Mouse (Mus musculus) embryonic facial prominence, embryonic 13.5 days (tissue): ENCODE measurements around the gene Higd1b. TPM values are rescaled to one million over a fixed set of nuclear protein-coding genes. Genes with fewer than 3 reads are reported as not detected.

ENCODE experiments used
- ATAC-seq: fragments of 200-750 bp; cut with Nextera tagmentation; 2 replicates; pipeline ENCODE4 v1.8.0; 2017; ENCODE audit warnings: low read depth; ENCODE audit not compliant: insufficient number of reproducible peaks, insufficient read depth, low FRiP score, low TSS enrichment
- H3K27ac ChIP-seq: fragments of 300-500 bp; sonication (generic); 2 replicates; pipeline ENCODE4 v1.5.1; 2015; ENCODE audit warnings: moderate library complexity, mild to moderate bottlenecking, inconsistent platforms
- H3K27me3 ChIP-seq: fragments of 300-500 bp; sonication (generic); 2 replicates; pipeline ENCODE4 v1.6.1; 2015; ENCODE audit warnings: mild to moderate bottlenecking, inconsistent platforms
- H3K36me3 ChIP-seq: fragments of 300-500 bp; sonication (generic); 2 replicates; pipeline ENCODE4 v1.6.1; 2015; ENCODE audit warnings: mild to moderate bottlenecking, inconsistent platforms
- H3K4me1 ChIP-seq: fragments of 300-500 bp; sonication (generic); 2 replicates; pipeline ENCODE4 v1.6.1; 2015; ENCODE audit warnings: inconsistent platforms
- H3K4me2 ChIP-seq: fragments of 300-500 bp; sonication (generic); 2 replicates; pipeline ENCODE4 v1.6.1; 2015; ENCODE audit warnings: moderate library complexity, mild to moderate bottlenecking, inconsistent platforms
- H3K4me3 ChIP-seq: fragments of 300-500 bp; sonication (generic); 2 replicates; pipeline ENCODE4 v1.5.1; 2015; ENCODE audit warnings: mild to moderate bottlenecking, inconsistent platforms
- H3K9ac ChIP-seq: fragments of 300-500 bp; sonication (generic); 2 replicates; pipeline ENCODE4 v1.6.1; 2015; ENCODE audit warnings: mild to moderate bottlenecking, inconsistent platforms
- H3K9me3 ChIP-seq: fragments of 300-500 bp; sonication (generic); 2 replicates; pipeline ENCODE4 v1.6.1; 2016; ENCODE audit warnings: inconsistent platforms
- WGBS: fragments of 180-500 bp; shearing (Covaris S2); methylation state at CpG from one replicate; pipeline ENCODE4 v1.1.7; 2015; ENCODE audit warnings: mixed read lengths; 5-methylcytosine and 5-hydroxymethylcytosine counted together
- polyA plus RNA-seq: library from polyadenylated mRNA; unstranded; fragments of >200 nt; fragmentation: Nextera tagmentation; extraction: Ambion mirVana; gene quantifications from 2 replicates; pipeline ENCODE4 v1.2.1, GENCODE M21; 2015

Gene Higd1b
- not detected in 2 replicates for polyA plus RNA-seq

- peaks cover 5% of the 10 kb centered on the region; the same call in 1 of the 2 replicates for H3K4me1 ChIP-seq
- H3K4me2 ChIP-seq, result no peak within 1 kb of the TSS
- H3K9me3 ChIP-seq, result no peaks in the 10 kb centered on the region
- WGBS, result 80% methylated on average over 4 of the region's 4 CpGs
- H3K36me3 ChIP-seq, result peaks cover 44% of the 10 kb centered on the region
- no peak within 1 kb of the TSS for H3K27ac ChIP-seq
- H3K4me3 ChIP-seq, result no peak within 1 kb of the TSS
- H3K27me3 ChIP-seq, result no peaks in the 10 kb centered on the region
- no peak within 1 kb of the TSS for H3K9ac ChIP-seq
- ATAC-seq, result no peak
Measured at GRCm38 (mm10) chr11:102835549-102835948, at the start of gene Higd1b. Gene Higd1b, plus strand, starts transcription at chr11:102835849.

- Histone ChIP-seq H3K27me3 (no peaks in the 10 kb centered on the region; the same call in 1 of the 2 replicates), H3K4me3 (no peak overlapping the region), H3K4me1 (peaks cover 12% of the 10 kb centered on the region), H3K9me3 (no peaks in the 10 kb centered on the region), H3K27ac (no peak overlapping the region), H3K9ac (no peak overlapping the region), H3K36me3 (no peaks in the 10 kb centered on the region), H3K4me2 (no peak overlapping the region)
- WGBS, result 65% methylated on average over 5 of the region's 5 CpGs
- ATAC-seq, result no peak
Measured at GRCm38 (mm10) chr11:102787688-102788177, 47.9 kb upstream of the Higd1b start.

GRCm38 (mm10) chr11:102791682-102792445, 43.8 kb upstream of the Higd1b start:
- peaks cover 13% of the 10 kb centered on the region for H3K36me3 ChIP-seq
- no peak overlapping the region for H3K9ac ChIP-seq
- H3K27me3 ChIP-seq, result no peaks in the 10 kb centered on the region
- H3K9me3 ChIP-seq, result no peaks in the 10 kb centered on the region
- H3K4me2 ChIP-seq, result no peak overlapping the region
- WGBS, result 54% methylated on average over 14 of the region's 14 CpGs
- H3K4me1 ChIP-seq, result peaks cover 15% of the 10 kb centered on the region
- no peak overlapping the region for H3K4me3 ChIP-seq
- no peak for ATAC-seq
- H3K27ac ChIP-seq, result no peak overlapping the region

- Histone ChIP-seq H3K4me1 (peaks cover 15% of the 10 kb centered on the region), H3K4me3 (no peak overlapping the region), H3K9ac (no peak overlapping the region), H3K27me3 (no peaks in the 10 kb centered on the region), H3K9me3 (no peaks in the 10 kb centered on the region), H3K4me2 (no peak overlapping the region), H3K27ac (no peak overlapping the region), H3K36me3 (peaks cover 34% of the 10 kb centered on the region)
- ATAC-seq, result no peak
- 70% methylated on average over 8 of the region's 8 CpGs for WGBS
Measured at GRCm38 (mm10) chr11:102794157-102794556, 41.5 kb upstream of the Higd1b start.

GRCm38 (mm10) chr11:102803453-102803852, 32.2 kb upstream of the Higd1b start:
- WGBS, result 88% methylated on average over 5 of the region's 5 CpGs
- no peak overlapping the region for H3K27ac ChIP-seq
- no peak for ATAC-seq
- no peaks in the 10 kb centered on the region for H3K9me3 ChIP-seq
- no peaks in the 10 kb centered on the region for H3K27me3 ChIP-seq
- no peak overlapping the region for H3K9ac ChIP-seq
- H3K4me1 ChIP-seq, result peaks cover 6% of the 10 kb centered on the region
- H3K4me2 ChIP-seq, result no peak overlapping the region
- no peak overlapping the region for H3K4me3 ChIP-seq
- peaks cover 67% of the 10 kb centered on the region for H3K36me3 ChIP-seq

GRCm38 (mm10) chr11:102808246-102808645, 27.4 kb upstream of the Higd1b start:
- no peaks in the 10 kb centered on the region for H3K9me3 ChIP-seq
- H3K4me2 ChIP-seq, result no peak overlapping the region
- ATAC-seq, result no peak
- H3K36me3 ChIP-seq, result peaks cover 28% of the 10 kb centered on the region
- 72% methylated on average over 5 of the region's 5 CpGs for WGBS
- no peak overlapping the region for H3K4me3 ChIP-seq
- no peak overlapping the region for H3K27ac ChIP-seq
- H3K27me3 ChIP-seq, result no peaks in the 10 kb centered on the region
- H3K4me1 ChIP-seq, result peaks cover 9% of the 10 kb centered on the region
- H3K9ac ChIP-seq, result no peak overlapping the region

- H3K9ac ChIP-seq, result no peak overlapping the region
- peaks cover 25% of the 10 kb centered on the region for H3K4me1 ChIP-seq
- no peak for ATAC-seq
- 48% methylated on average over 4 of the region's 4 CpGs for WGBS
- H3K27ac ChIP-seq, result no peak overlapping the region
- H3K4me3 ChIP-seq, result no peak overlapping the region
- H3K27me3 ChIP-seq, result no peaks in the 10 kb centered on the region
- H3K4me2 ChIP-seq, result no peak overlapping the region
- no peaks in the 10 kb centered on the region for H3K9me3 ChIP-seq
- H3K36me3 ChIP-seq, result 0 out of 2 replicates have a peak, but pooled peaks cover 5% of the 10 kb centered on the region
Measured at GRCm38 (mm10) chr11:102810721-102811485, 24.7 kb upstream of the Higd1b start.

GRCm38 (mm10) chr11:102814881-102815280, 20.8 kb upstream of the Higd1b start:
- H3K4me3 ChIP-seq, result no peak overlapping the region
- H3K4me1 ChIP-seq, result peaks cover 41% of the 10 kb centered on the region
- no peaks in the 10 kb centered on the region for H3K27me3 ChIP-seq
- no peak overlapping the region for H3K4me2 ChIP-seq
- H3K9me3 ChIP-seq, result no peaks in the 10 kb centered on the region
- no peak overlapping the region for H3K27ac ChIP-seq
- ATAC-seq, result no peak
- H3K36me3 ChIP-seq, result 0 out of 2 replicates have a peak, but pooled peaks cover 4% of the 10 kb centered on the region
- H3K9ac ChIP-seq, result no peak overlapping the region

- H3K9me3 ChIP-seq, result no peaks in the 10 kb centered on the region
- peak; percentile 57 for ATAC-seq
- H3K9ac ChIP-seq, result peak overlapping the region; percentile 99
- peak overlapping the region; percentile 89 for H3K4me3 ChIP-seq
- under 1% methylated on average over 63 of the region's 92 CpGs for WGBS
- H3K4me2 ChIP-seq, result peak overlapping the region; percentile 82
- H3K36me3 ChIP-seq, result no peaks in the 10 kb centered on the region
- H3K27ac ChIP-seq, result peak overlapping the region; percentile 99
- H3K4me1 ChIP-seq, result peaks cover 36% of the 10 kb centered on the region
- H3K27me3 ChIP-seq, result 0 out of 2 replicates have a peak, but pooled peaks cover 3% of the 10 kb centered on the region
Measured at GRCm38 (mm10) chr11:102818121-102819020, 17.3 kb upstream of the Higd1b start.

- H3K9me3 ChIP-seq, result no peaks in the 10 kb centered on the region
- peak within 1 kb of the TSS; percentile 99 for H3K9ac ChIP-seq
- peak within 1 kb of the TSS; percentile 82 for H3K4me2 ChIP-seq
- H3K4me3 ChIP-seq, result peak within 1 kb of the TSS; percentile 89
- no peaks in the 10 kb centered on the region for H3K36me3 ChIP-seq
- H3K4me1 ChIP-seq, result peaks cover 30% of the 10 kb centered on the region
- 0 out of 2 replicates have a peak, but pooled peaks cover 3% of the 10 kb centered on the region for H3K27me3 ChIP-seq
- WGBS, result under 1% methylated on average over 71 of the region's 97 CpGs
- peak; percentile 80 for ATAC-seq
- H3K27ac ChIP-seq, result peak within 1 kb of the TSS; percentile 99
Measured at GRCm38 (mm10) chr11:102819021-102819782, 16.4 kb upstream of the Higd1b start, which contains the start of gene Gjc1. Gene Gjc1, minus strand, starts transcription at chr11:102819700.
